Mouse (Mus musculus) liver, embryonic 13.5 days (tissue): ENCODE measurements around the gene Hira. TPM values are rescaled to one million over a fixed set of nuclear protein-coding genes. Genes with fewer than 3 reads are reported as not detected.
"Not testable (repeated sequence)": the region's sequence is repeated elsewhere in the genome, so short reads cannot be mapped to it uniquely, and the experiment has no call there.

Source experiments
- ATAC-seq: fragments of 200-750 bp; cut with Nextera tagmentation; 2 replicates; pipeline ENCODE4 v1.8.0; 2017; ENCODE audit warnings: low read depth, mild to moderate bottlenecking, moderate number of reproducible peaks, moderate library complexity
- DNase-seq: peaks from one replicate; pipeline ENCODE4 v3.0.0; 2022
- H3K27ac ChIP-seq: fragments of 300-500 bp; sonication (generic); 2 replicates; pipeline ENCODE4 v1.5.1; 2015; ENCODE audit warnings: moderate library complexity, mild to moderate bottlenecking, inconsistent platforms
- H3K27me3 ChIP-seq: fragments of 300-500 bp; sonication (generic); 2 replicates; pipeline ENCODE4 v1.6.1; 2015; ENCODE audit warnings: mild to moderate bottlenecking, inconsistent platforms
- H3K36me3 ChIP-seq: fragments of 300-500 bp; sonication (generic); 2 replicates; pipeline ENCODE4 v1.6.1; 2015; ENCODE audit warnings: mild to moderate bottlenecking, inconsistent platforms
- H3K4me1 ChIP-seq: fragments of 300-500 bp; sonication (generic); replicated peaks from 2 replicates; pipeline ENCODE4 v1.6.1; 2015; ENCODE audit warnings: inconsistent platforms
- H3K4me2 ChIP-seq: fragments of 300-500 bp; sonication (generic); 2 replicates; pipeline ENCODE4 v1.6.1; 2015; ENCODE audit warnings: inconsistent platforms, mild to moderate bottlenecking, moderate library complexity
- H3K4me3 ChIP-seq: fragments of 300-500 bp; sonication (generic); replicated peaks from 2 replicates; pipeline ENCODE4 v1.5.1; 2015; ENCODE audit warnings: mild to moderate bottlenecking, inconsistent platforms
- H3K9ac ChIP-seq: fragments of 300-500 bp; sonication (generic); 2 replicates; pipeline ENCODE4 v1.6.1; 2015; ENCODE audit warnings: mild to moderate bottlenecking, inconsistent platforms
- H3K9me3 ChIP-seq: fragments of 300-500 bp; sonication (generic); replicated peaks from 2 replicates; pipeline ENCODE4 v1.6.1; 2016; ENCODE audit warnings: inconsistent platforms
- WGBS: fragments of 180-500 bp; shearing (Covaris S2); methylation state at CpG from one replicate; pipeline ENCODE4 v1.1.7; 2015; ENCODE audit not compliant: insufficient replicate concordance; 5-methylcytosine and 5-hydroxymethylcytosine counted together
- polyA plus RNA-seq: library from polyadenylated mRNA; unstranded; fragments of >200 nt; fragmentation: Nextera tagmentation; extraction: Ambion mirVana; gene quantifications from 2 replicates; pipeline ENCODE4 v1.2.1, GENCODE M21; 2015

Hira gene
- polyA plus RNA-seq, 1 experiment from 2014 or later, result 9.1 TPM

DNA sequence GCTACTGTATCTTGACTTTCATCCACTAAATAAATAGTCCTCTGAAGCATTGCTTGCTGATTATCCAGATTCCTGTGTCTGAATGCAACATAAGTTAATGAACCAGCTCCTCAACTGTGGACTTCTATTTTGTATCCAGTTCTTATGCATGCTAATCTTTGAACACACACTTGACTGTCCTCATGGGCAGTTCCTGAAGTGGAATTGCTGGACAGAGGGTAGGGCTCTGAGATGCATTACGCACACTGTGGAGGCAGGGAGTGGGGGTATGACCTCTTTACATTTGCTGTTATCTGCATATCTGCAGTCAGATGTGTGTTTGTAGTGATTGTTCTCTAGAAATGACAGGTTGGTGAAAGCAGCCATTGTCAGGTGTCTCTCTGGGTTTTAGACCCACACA lies 51.1 kb downstream of the Hira start:
- H3K4me3 ChIP-seq, result no peak overlapping the region
- WGBS, result 82% methylated on average over 1 of the region's 1 CpGs
- H3K9ac ChIP-seq, result no peak overlapping the region
- no peaks in the 10 kb centered on the region for H3K27me3 ChIP-seq
- no peaks in the 10 kb centered on the region for H3K9me3 ChIP-seq
- H3K4me1 ChIP-seq, result no peaks in the 10 kb centered on the region
- no peak overlapping the region for H3K27ac ChIP-seq
- peaks cover 62% of the 10 kb centered on the region for H3K36me3 ChIP-seq
- H3K4me2 ChIP-seq, result no peak overlapping the region
- DNase-seq (no peak), ATAC-seq (no peak)

DNA sequence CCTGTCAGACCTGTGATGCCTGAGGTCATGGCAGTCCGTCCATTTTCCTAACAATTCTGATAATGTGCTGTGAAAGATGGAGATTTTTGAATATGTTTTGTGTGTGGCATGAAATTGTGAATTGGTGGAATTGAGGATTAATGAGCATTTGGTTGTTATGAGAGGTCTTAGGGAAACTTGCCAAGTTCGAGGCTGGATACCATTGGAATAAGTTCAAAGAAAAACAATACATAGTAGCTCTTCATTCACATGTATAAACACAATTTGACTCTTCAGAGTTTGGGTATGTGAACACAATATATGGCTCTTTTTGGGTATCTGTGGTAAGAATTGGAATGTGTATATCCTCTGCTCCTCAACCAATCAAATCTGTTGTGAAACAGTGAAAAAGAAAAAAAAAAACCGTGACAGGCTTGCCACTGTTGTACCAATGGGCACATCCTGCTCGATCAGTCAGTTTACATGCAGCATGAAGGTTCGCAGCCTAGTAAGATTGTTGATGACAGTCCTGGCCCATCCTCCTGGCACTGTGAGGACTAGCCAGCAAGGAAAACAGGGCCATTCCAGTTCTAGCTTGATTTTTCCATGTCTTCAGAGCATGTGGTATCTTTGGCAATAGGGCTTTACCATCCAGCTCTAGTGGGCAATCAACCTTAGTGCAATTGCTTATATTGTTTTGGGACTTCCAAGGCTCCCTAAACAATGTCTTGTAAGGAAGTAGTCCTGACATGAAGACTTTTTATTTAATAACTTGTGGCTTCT lies 61.7 kb downstream of the Hira start:
- H3K9ac ChIP-seq, result no peak overlapping the region
- H3K36me3 ChIP-seq, result peaks cover 63% of the 10 kb centered on the region
- no peak for ATAC-seq
- H3K4me2 ChIP-seq, result no peak overlapping the region
- no peaks in the 10 kb centered on the region for H3K27me3 ChIP-seq
- no peak overlapping the region for H3K27ac ChIP-seq
- H3K4me1 ChIP-seq, result no peaks in the 10 kb centered on the region
- no peak for DNase-seq
- no peak overlapping the region for H3K4me3 ChIP-seq
- WGBS, result 73% methylated on average over 5 of the region's 5 CpGs
- H3K9me3 ChIP-seq, result no peaks in the 10 kb centered on the region

GRCm38 (mm10) chr16:18943906-18944305 lies 67.1 kb downstream of the Hira start:
- 89% methylated on average over 6 of the region's 6 CpGs for WGBS
- Histone ChIP-seq H3K4me2 (no peak overlapping the region), H3K9ac (no peak overlapping the region), H3K4me1 (no peaks in the 10 kb centered on the region), H3K36me3 (peaks cover 66% of the 10 kb centered on the region), H3K27ac (no peak overlapping the region), H3K27me3 (no peaks in the 10 kb centered on the region), H3K9me3 (no peaks in the 10 kb centered on the region), H3K4me3 (no peak overlapping the region)
- DNase-seq (no peak), ATAC-seq (no peak)

GRCm38 (mm10) chr16:18948941-18949340 lies 72.1 kb downstream of the Hira start:
- Histone ChIP-seq H3K4me1 (no peaks in the 10 kb centered on the region), H3K4me3 (no peak overlapping the region), H3K27ac (no peak overlapping the region), H3K27me3 (no peaks in the 10 kb centered on the region), H3K9me3 (no peaks in the 10 kb centered on the region), H3K36me3 (peaks cover 89% of the 10 kb centered on the region), H3K9ac (no peak overlapping the region), H3K4me2 (no peak overlapping the region)
- WGBS, result 90% methylated on average over 9 of the region's 9 CpGs
- ATAC-seq (no peak), DNase-seq (no peak)

DNA sequence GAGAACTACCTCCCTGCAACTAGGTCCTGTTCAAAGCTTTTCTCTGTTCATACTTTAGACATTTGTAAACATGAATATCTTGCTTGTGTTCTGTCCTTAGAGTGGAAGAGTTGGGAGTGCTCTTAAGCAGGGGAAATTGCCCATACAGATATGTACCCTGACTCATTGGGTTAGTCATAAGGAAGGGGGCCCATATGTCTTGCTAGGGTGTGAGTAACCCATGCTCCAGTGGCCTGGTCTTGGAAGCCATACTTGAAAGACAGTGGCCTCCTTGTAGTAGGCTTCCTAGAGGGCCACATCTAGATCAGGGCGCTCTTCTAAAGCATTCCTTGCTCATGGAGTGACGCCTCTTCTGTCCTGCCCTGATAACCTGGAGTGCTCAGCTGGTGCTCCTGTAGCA lies 73.5 kb downstream of the Hira start:
- Histone ChIP-seq H3K4me1 (no peaks in the 10 kb centered on the region), H3K27me3 (no peaks in the 10 kb centered on the region), H3K4me2 (no peak overlapping the region), H3K9ac (no peak overlapping the region), H3K4me3 (no peak overlapping the region), H3K36me3 (peaks cover 93% of the 10 kb centered on the region), H3K27ac (no peak overlapping the region), H3K9me3 (no peaks in the 10 kb centered on the region)
- WGBS, result 78% methylated on average over 2 of the region's 2 CpGs
- no peak for DNase-seq
- ATAC-seq, result no peak

DNA sequence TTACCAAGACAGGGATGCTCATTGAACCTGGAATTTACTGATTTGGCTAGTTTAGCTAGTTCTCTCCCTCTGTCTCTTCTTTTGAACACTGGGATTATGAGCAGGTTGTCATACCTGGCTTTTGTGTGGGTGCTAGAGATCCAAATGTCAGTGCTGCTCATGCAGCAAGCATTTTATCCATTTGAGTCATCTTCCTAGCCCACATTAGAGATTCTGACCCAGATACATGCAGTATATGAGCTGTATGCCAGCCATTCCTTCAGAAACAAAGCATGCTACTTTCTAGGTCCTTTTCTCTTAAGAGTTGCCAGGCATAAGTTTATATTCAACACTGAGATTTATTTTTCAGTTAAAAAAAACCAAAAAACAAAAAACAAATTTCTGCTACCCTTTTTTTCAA lies 76.0 kb downstream of the Hira start:
- no peak overlapping the region for H3K27ac ChIP-seq
- no peak overlapping the region for H3K4me3 ChIP-seq
- H3K27me3 ChIP-seq, result no peaks in the 10 kb centered on the region
- DNase-seq, result no peak
- H3K36me3 ChIP-seq, result peaks cover 92% of the 10 kb centered on the region
- ATAC-seq, result no peak
- no peak overlapping the region for H3K9ac ChIP-seq
- H3K9me3 ChIP-seq, result no peaks in the 10 kb centered on the region
- no peak overlapping the region for H3K4me2 ChIP-seq
- no peaks in the 10 kb centered on the region for H3K4me1 ChIP-seq

GRCm38 (mm10) chr16:18955070-18955469 lies 78.2 kb downstream of the Hira start:
- H3K4me1 ChIP-seq, result no peaks in the 10 kb centered on the region
- ATAC-seq (no peak), DNase-seq (no peak)
- H3K36me3 ChIP-seq, result peaks cover 75% of the 10 kb centered on the region
- no peak overlapping the region for H3K9ac ChIP-seq
- no peak overlapping the region for H3K4me2 ChIP-seq
- H3K27me3 ChIP-seq, result no peaks in the 10 kb centered on the region
- H3K9me3 ChIP-seq, result peaks cover 3% of the 10 kb centered on the region; the same call in 1 of the 2 replicates
- WGBS, result 70% methylated on average over 3 of the region's 3 CpGs
- no peak overlapping the region for H3K27ac ChIP-seq
- H3K4me3 ChIP-seq, result no peak overlapping the region

GRCm38 (mm10) chr16:18963486-18963885 lies 86.6 kb downstream of the Hira start:
- Histone ChIP-seq H3K4me2 (no peak overlapping the region), H3K4me3 (no peak overlapping the region), H3K36me3 (peaks cover 61% of the 10 kb centered on the region), H3K9ac (no peak overlapping the region), H3K9me3 (no peaks in the 10 kb centered on the region), H3K4me1 (no peaks in the 10 kb centered on the region), H3K27ac (no peak overlapping the region), H3K27me3 (no peaks in the 10 kb centered on the region)
- DNase-seq (no peak), ATAC-seq (no peak)

DNA sequence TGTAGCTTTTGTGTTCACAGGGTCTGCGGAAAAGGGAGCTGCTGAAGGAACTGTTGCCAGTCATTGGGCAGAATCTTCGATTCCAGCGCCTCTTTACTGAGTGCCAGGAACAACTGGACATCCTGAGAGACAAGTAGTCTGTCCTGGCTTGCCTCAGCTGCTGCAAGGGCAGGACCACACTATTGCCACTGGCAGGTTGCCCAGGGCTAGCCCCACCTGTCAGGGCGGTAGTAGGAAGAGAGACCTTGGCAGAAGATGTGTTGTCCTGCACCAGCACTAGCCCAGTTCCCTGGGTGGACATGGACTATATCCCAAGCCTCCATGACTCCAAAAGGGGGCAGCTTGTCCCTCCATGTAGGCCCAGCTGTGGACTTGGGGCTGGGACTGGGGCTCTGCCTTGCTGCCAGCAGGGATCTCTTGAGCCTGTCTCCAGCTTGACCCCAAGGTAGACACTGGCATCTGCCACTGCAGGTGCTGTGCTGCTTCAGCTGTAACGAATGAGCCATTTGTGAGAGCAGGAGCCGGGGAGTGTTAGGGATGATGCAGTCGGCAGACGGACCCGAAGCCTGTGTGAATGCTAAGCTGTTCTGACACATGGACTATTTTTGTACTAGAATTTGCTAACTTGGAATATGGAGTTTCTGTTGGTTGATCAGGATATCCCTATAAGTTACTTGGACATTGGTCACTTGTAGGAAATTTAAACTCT lies 92.7 kb downstream of the Hira start:
- no peak overlapping the region for H3K9ac ChIP-seq
- H3K36me3 ChIP-seq, result peaks cover 40% of the 10 kb centered on the region
- no peak overlapping the region for H3K4me3 ChIP-seq
- no peaks in the 10 kb centered on the region for H3K9me3 ChIP-seq
- H3K27me3 ChIP-seq, result no peaks in the 10 kb centered on the region
- no peaks in the 10 kb centered on the region for H3K4me1 ChIP-seq
- 88% methylated on average over 9 of the region's 9 CpGs for WGBS
- ATAC-seq (no peak), DNase-seq (no peak)
- H3K27ac ChIP-seq, result no peak overlapping the region
- no peak overlapping the region for H3K4me2 ChIP-seq

GRCm38 (mm10) chr16:18970837-18971236 lies 94.0 kb downstream of the Hira start:
- no peak overlapping the region for H3K9ac ChIP-seq
- no peak overlapping the region for H3K27ac ChIP-seq
- H3K4me1 ChIP-seq, result no peaks in the 10 kb centered on the region
- peaks cover 32% of the 10 kb centered on the region for H3K36me3 ChIP-seq
- ATAC-seq, result no peak
- 0 out of 2 replicates have a peak, but pooled peaks cover 4% of the 10 kb centered on the region for H3K9me3 ChIP-seq
- WGBS, result 67% methylated on average over 3 of the region's 3 CpGs
- H3K4me2 ChIP-seq, result no peak overlapping the region
- H3K27me3 ChIP-seq, result no peaks in the 10 kb centered on the region
- no peak for DNase-seq
- no peak overlapping the region for H3K4me3 ChIP-seq

DNA sequence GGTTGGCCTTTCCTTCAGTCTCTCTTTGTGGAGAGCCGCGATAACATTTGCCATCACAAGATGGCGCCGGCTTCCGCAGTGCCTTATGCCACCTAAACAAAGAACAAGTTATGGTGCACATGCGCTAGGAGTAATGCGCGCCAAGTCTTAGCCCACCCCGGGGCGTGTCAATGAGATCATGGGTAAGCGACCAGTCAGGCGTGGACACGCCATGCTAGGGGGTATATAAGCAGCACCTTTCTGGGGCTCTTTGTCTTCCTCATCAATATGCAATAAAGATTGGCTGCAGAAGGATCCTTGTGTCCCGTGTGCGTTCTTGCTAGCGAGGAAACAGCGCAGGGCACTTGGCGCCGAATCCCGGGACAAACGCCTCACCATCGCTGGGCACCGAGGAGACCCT lies 98.8 kb downstream of the Hira start:
- ATAC-seq, H3K4me2 ChIP-seq, H3K4me3 ChIP-seq, DNase-seq, H3K4me1 ChIP-seq, H3K27ac ChIP-seq, H3K36me3 ChIP-seq, H3K9ac ChIP-seq, H3K27me3 ChIP-seq, H3K9me3 ChIP-seq: not testable (repeated sequence)
- WGBS, result 83% methylated on average over 23 of the region's 23 CpGs

DNA sequence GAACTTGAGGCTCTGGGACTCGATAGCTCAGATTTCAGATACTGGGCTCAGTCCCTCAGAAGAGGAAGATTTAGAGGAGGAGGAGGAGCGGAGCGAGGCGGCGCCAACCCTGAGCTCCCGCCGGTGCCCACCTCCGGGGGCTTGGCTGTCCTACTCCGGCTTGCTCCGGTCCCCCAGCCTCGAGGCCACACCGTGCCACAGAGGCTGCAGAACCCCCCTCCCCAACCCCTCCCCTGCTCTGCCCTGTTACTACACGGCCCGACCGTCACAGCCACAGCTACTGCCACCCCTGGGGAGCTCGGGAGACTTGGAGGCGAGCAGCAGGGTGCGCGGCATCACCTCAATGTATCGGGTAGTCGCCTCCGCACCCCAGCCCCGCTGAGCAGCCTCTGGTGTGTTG lies 99.5 kb downstream of the Hira start:
- Histone ChIP-seq H3K27me3 (no peaks in the 10 kb centered on the region), H3K9me3 (0 out of 2 replicates have a peak, but pooled peaks cover 9% of the 10 kb centered on the region), H3K4me1 (no peaks in the 10 kb centered on the region), H3K27ac (no peak overlapping the region), H3K4me3 (no peak overlapping the region), H3K4me2 (no peak overlapping the region), H3K36me3 (no peaks in the 10 kb centered on the region), H3K9ac (no peak overlapping the region)
- 67% methylated on average over 23 of the region's 23 CpGs for whole genome bisulfite sequencing
- DNase-seq (no peak), ATAC-seq (no peak)
